In genomic region chr3:35088241-35089080, GRCm38 (mm10) we compare ENCODE assay signal across 8 mouse cellular contexts.
DNase-seq lines count a peak whose midpoint lies in the region; ATAC-seq and TF ChIP-seq lines count a peak whose summit lies in the region.

No protein-coding gene starts in this region.

- DNase-seq in gastrocnemius, adult 18-20 months (ENCODE audit: low spot score) = peak; percentile 18
- no peak for DNase-seq in gastrocnemius, postnatal 4 days (ENCODE audit: low spot score in 2 of 2)
- peak; percentile 59 for DNase-seq in embryonic facial prominence, embryonic 11.5 days (ENCODE audit: low spot score)
- DNase-seq in hindbrain, postnatal 0 days (ENCODE audit: low spot score) = peak; percentile 86
- DNase-seq in thymus, adult 18-20 months = no peak
- no peak for DNase-seq in testis, postnatal 10 days (ENCODE audit: low spot score)
- no peak for DNase-seq in c-Kit-positive CD71-positive TER-119-positive erythroid progenitor cells, embryonic 14.5 days (ENCODE audit: low spot score)

- no peak overlapping the region for H3K9ac ChIP-seq in embryonic facial prominence, embryonic 11.5 days (replicated peaks; ENCODE audit: low read length)
- no peak overlapping the region for H3K9ac ChIP-seq in hindbrain, postnatal 0 days (replicated peaks; ENCODE audit: low read length)
- H3K9ac ChIP-seq in midbrain, embryonic 15.5 days = no peak overlapping the region

- H3K27ac ChIP-seq in embryonic facial prominence, embryonic 11.5 days (replicated peaks; ENCODE audit: low read depth, low read length) = 0 out of 2 replicates have a peak overlapping the region, but pooled peaks have one; percentile 10
- H3K27ac ChIP-seq in hindbrain, postnatal 0 days = peak overlapping the region; percentile 76
- peak overlapping the region; percentile 80 for H3K27ac ChIP-seq in midbrain, embryonic 15.5 days

- H3K27me3 ChIP-seq in embryonic facial prominence, embryonic 11.5 days (ENCODE audit: control insufficient read depth, insufficient read depth, low read length) = no peaks in the 10 kb centered on the region
- H3K27me3 ChIP-seq in hindbrain, postnatal 0 days (ENCODE audit: insufficient read depth, low read length) = no peaks in the 10 kb centered on the region
- H3K27me3 ChIP-seq in midbrain, embryonic 15.5 days (replicated peaks) = no peaks in the 10 kb centered on the region

- peak; percentile 69 for ATAC-seq in embryonic facial prominence, embryonic 11.5 days (replicated peaks; ENCODE audit: insufficient number of reproducible peaks, low FRiP score, low TSS enrichment, low read depth)
- peak; percentile 87 for ATAC-seq in hindbrain, postnatal 0 days
- peak; percentile 83 for ATAC-seq in midbrain, embryonic 15.5 days (replicated peaks)

- H3K4me2 ChIP-seq in embryonic facial prominence, embryonic 11.5 days (ENCODE audit: low read depth, low read length) = no peak overlapping the region
- no peak overlapping the region for H3K4me2 ChIP-seq in hindbrain, postnatal 0 days (ENCODE audit: low read depth, low read length)
- H3K4me2 ChIP-seq in midbrain, embryonic 15.5 days = peak overlapping the region; percentile 25

- no peak for TF ChIP-seq CTCF in hindbrain, postnatal 0 days (IDR thresholded peaks at IDR 0.05; ENCODE audit: low read depth)

- H3K9me3 ChIP-seq in embryonic facial prominence, embryonic 11.5 days (replicated peaks; ENCODE audit: control insufficient read depth, low read length) = no peaks in the 10 kb centered on the region
- no peaks in the 10 kb centered on the region for H3K9me3 ChIP-seq in hindbrain, postnatal 0 days (ENCODE audit: low read length)
- no peaks in the 10 kb centered on the region for H3K9me3 ChIP-seq in midbrain, embryonic 15.5 days

- H3K4me3 ChIP-seq in embryonic facial prominence, embryonic 11.5 days (ENCODE audit: low read depth, low read length) = no peak overlapping the region
- no peak overlapping the region for H3K4me3 ChIP-seq in hindbrain, postnatal 0 days (ENCODE audit: low read length)
- H3K4me3 ChIP-seq in midbrain, embryonic 15.5 days = no peak overlapping the region

- 40% methylated on average over 19 of the region's 19 CpGs for WGBS in embryonic facial prominence, embryonic 11.5 days
- 12% methylated on average over 19 of the region's 19 CpGs for WGBS in hindbrain, postnatal 0 days
- 7% methylated on average over 19 of the region's 19 CpGs for WGBS in midbrain, embryonic 15.5 days

- H3K4me1 ChIP-seq in embryonic facial prominence, embryonic 11.5 days (ENCODE audit: control insufficient read depth, insufficient read depth, low read length) = no peaks in the 10 kb centered on the region
- H3K4me1 ChIP-seq in hindbrain, postnatal 0 days (ENCODE audit: insufficient read depth, low read length) = peaks cover 7% of the 10 kb centered on the region; the same call in 1 of the 2 replicates
- peaks cover 22% of the 10 kb centered on the region for H3K4me1 ChIP-seq in midbrain, embryonic 15.5 days

- H3K36me3 ChIP-seq in embryonic facial prominence, embryonic 11.5 days (replicated peaks; ENCODE audit: control insufficient read depth, insufficient read depth, low read depth, low read length) = no peaks in the 10 kb centered on the region
- no peaks in the 10 kb centered on the region for H3K36me3 ChIP-seq in hindbrain, postnatal 0 days (ENCODE audit: insufficient read depth, low read length)
- no peaks in the 10 kb centered on the region for H3K36me3 ChIP-seq in midbrain, embryonic 15.5 days (replicated peaks)

Comparison
In these comparisons a context has a peak if more than half of its experiments do, and no peak if none do; other contexts are left out.
1. DNase-seq: peak in gastrocnemius, adult 18-20 months (single experiment), embryonic facial prominence, embryonic 11.5 days (single experiment) and hindbrain, postnatal 0 days (single experiment); none in gastrocnemius, postnatal 4 days (0 of 2), thymus, adult 18-20 months (0 of 2), testis, postnatal 10 days (single experiment) and c-Kit-positive CD71-positive TER-119-positive erythroid progenitor cells, embryonic 14.5 days (single experiment).
2. H3K27ac ChIP-seq: peak in every context shown above with its lines; median percentile 80 in midbrain, embryonic 15.5 days; 76 in hindbrain, postnatal 0 days; 10 in embryonic facial prominence, embryonic 11.5 days.
3. Peak in every context shown above with its lines, with median percentiles within 50 percentile points of each other: ATAC-seq.